Mouse (Mus musculus): ENCODE data around the gene Snrnp35.

GRCm38 (mm10) chr5:124498221-124498876 lies 15.4 kb downstream of the Snrnp35 start:
- no peak for TF ChIP-seq POLR2A (IDR thresholded peaks at IDR 0.05; ENCODE audit: insufficient read length, low read depth)
- TF ChIP-seq MAX (IDR thresholded peaks at IDR 0.05; ENCODE audit: low read depth): no peak
- no peak for TF ChIP-seq E2F4 (IDR thresholded peaks at IDR 0.05; ENCODE audit: insufficient read depth)
- TF ChIP-seq TCF12 (IDR thresholded peaks at IDR 0.05; ENCODE audit: insufficient read depth, poor library complexity, severe bottlenecking): no peak
- no peak for TF ChIP-seq TCF3 (IDR thresholded peaks at IDR 0.05; ENCODE audit: insufficient read length, low read depth)
- TF ChIP-seq POLR2AphosphoS2 (IDR thresholded peaks at IDR 0.05; ENCODE audit: insufficient read length, low read depth): no peak
